Mouse (Mus musculus): ENCODE data around the gene Cdnf. TPM values are rescaled to one million over a fixed set of nuclear protein-coding genes. Genes with fewer than 3 reads are reported as not detected.

The Cdnf gene
- total RNA-seq (2021) = 10 to 100 TPM; 41.3 to 46.6 TPM
- long read RNA-seq, experiment 1, transcript Cdnf-201 (4 exons, 3,013 nt) = major isoform, 16 of 26 reads
- long read RNA-seq, experiment 1, partial matches to known transcripts = 1 of 26 reads
- long read RNA-seq, experiment 1, other reads (novel, unspliced or antisense) = 9 of 26 reads
- long read RNA-seq, experiment 2, transcript Cdnf-201 (4 exons, 3,013 nt) = major isoform, 15 of 25 reads
- long read RNA-seq, experiment 2, partial matches to known transcripts = 2 of 25 reads
- long read RNA-seq, experiment 2, other reads (novel, unspliced or antisense) = 8 of 25 reads

GRCm38 (mm10) chr2:3512552-3513454 is at the start of gene Cdnf, which contains the start of the genes Gm45902 and Hspa14:
Cdnf (plus strand) TSS chr2:3513030.
Gm45902 (minus strand) TSS chr2:3512790.
Hspa14 (minus strand) TSS chr2:3512814.
- TF ChIP-seq CTCF (IDR thresholded peaks at IDR 0.05) = no peak
- Histone ChIP-seq H3K27ac (peak within 1 kb of the TSS; percentile 98), H3K4me3 (peak within 1 kb of the TSS; percentile 76)
- intact Hi-C loops (cut with DNase I) = loop anchor here (5.0 kb wide), 3 partner anchors 36 to 181 kb away; partner anchors contain the start of genes Dclre1c, Meig1, Rpp38 and Suv39h2
- DNase-seq = peak; percentile 96

GRCm38 (mm10) chr2:3473891-3474290 is 38.9 kb upstream of the Cdnf start:
- H3K27ac ChIP-seq = no peak overlapping the region

GRCm38 (mm10) chr2:3474361-3474805 is 38.4 kb upstream of the Cdnf start:
- peak overlapping the region; percentile 99 for H3K4me3 ChIP-seq
- intact Hi-C loops (cut with DNase I) = no loop called here
- H3K27ac ChIP-seq = peak overlapping the region; percentile 84
- no peak for TF ChIP-seq CTCF (IDR thresholded peaks at IDR 0.05)
- DNase-seq = peak; percentile 67

More at GRCm38 (mm10) chr2:3473891-3474290, 38.9 kb upstream of the Cdnf start:
- intact Hi-C loops (cut with DNase I) = no loop called here
- TF ChIP-seq CTCF (IDR thresholded peaks at IDR 0.05) = no peak
- DNase-seq = no peak
- peak overlapping the region; percentile 99 for H3K4me3 ChIP-seq

- no peak for TF ChIP-seq CTCF (IDR thresholded peaks at IDR 0.05)
- Histone ChIP-seq H3K27ac (peak within 1 kb of the TSS; percentile 84), H3K4me3 (peak within 1 kb of the TSS; percentile 99)
- intact Hi-C loops (cut with DNase I) = loop anchor here (5.0 kb wide), 2 partner anchors 37 to 53 kb away; partner anchors contain the start of genes Cdnf, Dclre1c, Gm45902 and Hspa14
- DNase-seq = peak; percentile 99
Measured at GRCm38 (mm10) chr2:3474861-3475283, 38.0 kb upstream of the Cdnf start, which contains the start of gene Suv39h2. Suv39h2 (minus strand) TSS chr2:3475031.

GRCm38 (mm10) chr2:3475746-3476251 is 37.0 kb upstream of the Cdnf start:
- no peak for TF ChIP-seq CTCF (IDR thresholded peaks at IDR 0.05)
- intact Hi-C loops (cut with DNase I) = loop anchor here (5.0 kb wide), 2 partner anchors 37 to 53 kb away; partner anchors contain the start of genes Cdnf, Dclre1c, Gm45902 and Hspa14
- DNase-seq = no peak
- Histone ChIP-seq H3K27ac (peak overlapping the region; percentile 84), H3K4me3 (peak overlapping the region; percentile 99)

- Histone ChIP-seq H3K4me3 (no peak overlapping the region), H3K27ac (no peak overlapping the region)
- TF ChIP-seq CTCF (IDR thresholded peaks at IDR 0.05) = no peak
- intact Hi-C loops (cut with DNase I) = no loop called here
- DNase-seq = no peak
Measured at GRCm38 (mm10) chr2:3480239-3480638, 32.6 kb upstream of the Cdnf start.

GRCm38 (mm10) chr2:3489816-3490215 is 23.0 kb upstream of the Cdnf start:
- H3K4me3 ChIP-seq = no peak overlapping the region
- no peak for TF ChIP-seq CTCF (IDR thresholded peaks at IDR 0.05)
- no peak overlapping the region for H3K27ac ChIP-seq
- intact Hi-C loops (cut with DNase I) = no loop called here
- no peak for DNase-seq

DNA sequence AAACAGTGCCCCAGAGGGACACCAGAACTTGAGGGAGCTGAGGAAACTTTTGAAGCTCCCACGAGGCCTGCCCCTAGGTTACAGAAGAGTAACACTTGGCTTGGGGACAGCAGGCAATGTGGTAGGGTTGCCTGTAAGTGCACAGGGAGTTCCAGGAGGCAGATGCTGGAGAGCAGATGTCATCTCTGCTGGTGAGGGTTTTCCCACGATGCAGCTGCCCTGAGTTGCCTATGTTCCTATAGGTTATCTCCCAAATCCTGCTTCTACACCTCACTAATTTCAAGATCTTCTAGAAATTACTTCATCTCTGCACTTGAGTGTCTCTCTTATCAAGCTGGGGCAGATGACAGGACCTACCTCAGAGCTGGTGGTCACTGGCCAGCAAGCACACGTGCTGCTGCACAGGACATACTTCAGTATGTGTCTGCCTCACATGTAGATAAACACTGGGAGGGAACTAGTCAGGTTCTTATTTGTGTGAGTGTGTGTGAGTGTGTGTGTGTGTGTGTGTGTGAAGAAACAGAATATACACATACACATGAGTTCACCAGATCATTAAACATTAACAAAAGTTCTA is 18.9 kb upstream of the Cdnf start:
- DNase-seq = no peak
- H3K4me3 ChIP-seq = no peak overlapping the region
- no peak for TF ChIP-seq CTCF (IDR thresholded peaks at IDR 0.05)
- intact Hi-C loops (cut with DNase I) = no loop called here
- H3K27ac ChIP-seq = no peak overlapping the region

- intact Hi-C loops (cut with DNase I) = no loop called here
- H3K4me3 ChIP-seq = no peak overlapping the region
- no peak for DNase-seq
- no peak for TF ChIP-seq CTCF (IDR thresholded peaks at IDR 0.05)
- H3K27ac ChIP-seq = no peak overlapping the region
Measured at GRCm38 (mm10) chr2:3499543-3499942, 13.3 kb upstream of the Cdnf start.

GRCm38 (mm10) chr2:3500886-3501285 is 11.9 kb upstream of the Cdnf start:
- no peak overlapping the region for H3K4me3 ChIP-seq
- intact Hi-C loops (cut with DNase I) = no loop called here
- H3K27ac ChIP-seq = no peak overlapping the region
- no peak for DNase-seq
- TF ChIP-seq CTCF (IDR thresholded peaks at IDR 0.05) = no peak

- Histone ChIP-seq H3K4me3 (peak overlapping the region; percentile 76), H3K27ac (peak overlapping the region; percentile 98)
- TF ChIP-seq CTCF (IDR thresholded peaks at IDR 0.05) = no peak
- intact Hi-C loops (cut with DNase I) = loop anchor here (5.0 kb wide), 3 partner anchors 35 to 180 kb away; partner anchors contain the start of genes Dclre1c, Meig1, Rpp38 and Suv39h2
- DNase-seq = peak; percentile 17
Measured at GRCm38 (mm10) chr2:3512076-3512475, 754 bp upstream of the Cdnf start.

DNA sequence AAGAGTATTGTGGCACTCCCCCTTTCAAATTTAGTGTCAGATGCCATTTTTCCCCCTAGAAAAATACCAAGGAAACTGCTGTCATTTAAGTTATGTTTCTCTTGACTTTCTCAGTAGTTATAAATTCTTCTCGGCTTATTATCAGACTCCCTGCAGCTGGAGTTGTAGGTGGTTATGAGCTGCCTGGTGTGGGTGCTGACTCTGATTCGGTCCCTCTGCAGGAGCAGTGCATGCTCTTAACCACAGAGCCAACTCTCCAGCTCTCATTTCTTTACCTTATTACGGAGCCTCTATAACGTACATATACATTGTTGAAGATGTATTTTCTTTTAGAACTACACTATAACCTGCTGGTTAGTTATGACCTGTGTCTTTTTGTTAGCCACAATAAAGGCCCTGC is 9.7 kb downstream of the Cdnf start:
- Histone ChIP-seq H3K27ac (no peak overlapping the region), H3K4me3 (no peak overlapping the region)
- intact Hi-C loops (cut with DNase I) = no loop called here
- TF ChIP-seq CTCF (IDR thresholded peaks at IDR 0.05) = no peak
- no peak for DNase-seq

Data from gastrocnemius, adult 2 months (tissue).